Mouse (Mus musculus) mature B cell (primary cell): ENCODE data around the gene Tmem97.
"Not testable (repeated sequence)": the region's sequence is repeated elsewhere in the genome, so short reads cannot be mapped to it uniquely, and the experiment has no call there.

ENCODE experiments used
- in situ Hi-C: fragments of 300-500 bp; cut with MboI; formaldehyde crosslinking; loops from 2 replicates; pipeline ENCODE4 v1.14.3; 2019

The Tmem97 gene

DNA sequence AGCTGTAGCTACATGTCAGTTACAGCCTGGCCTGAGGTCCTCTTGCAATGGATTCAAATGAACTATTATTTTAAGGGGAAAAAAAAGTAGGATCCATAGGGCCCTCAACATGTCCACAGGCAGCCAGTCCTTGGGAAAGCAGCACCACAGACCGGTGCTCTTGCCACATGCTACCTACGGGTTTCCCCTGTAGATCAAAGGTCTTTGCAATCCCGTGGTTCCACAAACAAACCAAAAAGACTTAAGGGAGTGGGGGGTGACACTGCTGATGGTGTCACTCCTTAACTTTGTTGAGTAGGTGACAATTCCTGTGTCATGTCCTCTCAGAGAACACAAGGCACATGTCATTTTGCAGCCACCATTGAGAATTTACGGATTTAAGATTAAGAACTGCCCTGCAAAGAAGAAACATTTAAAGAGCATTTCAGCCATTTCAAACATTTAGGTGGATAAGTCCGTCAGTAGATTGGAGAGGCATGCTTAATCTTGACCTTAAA is 1.0 kb downstream of the Tmem97 start:
- in situ Hi-C loops: no loop called here

DNA sequence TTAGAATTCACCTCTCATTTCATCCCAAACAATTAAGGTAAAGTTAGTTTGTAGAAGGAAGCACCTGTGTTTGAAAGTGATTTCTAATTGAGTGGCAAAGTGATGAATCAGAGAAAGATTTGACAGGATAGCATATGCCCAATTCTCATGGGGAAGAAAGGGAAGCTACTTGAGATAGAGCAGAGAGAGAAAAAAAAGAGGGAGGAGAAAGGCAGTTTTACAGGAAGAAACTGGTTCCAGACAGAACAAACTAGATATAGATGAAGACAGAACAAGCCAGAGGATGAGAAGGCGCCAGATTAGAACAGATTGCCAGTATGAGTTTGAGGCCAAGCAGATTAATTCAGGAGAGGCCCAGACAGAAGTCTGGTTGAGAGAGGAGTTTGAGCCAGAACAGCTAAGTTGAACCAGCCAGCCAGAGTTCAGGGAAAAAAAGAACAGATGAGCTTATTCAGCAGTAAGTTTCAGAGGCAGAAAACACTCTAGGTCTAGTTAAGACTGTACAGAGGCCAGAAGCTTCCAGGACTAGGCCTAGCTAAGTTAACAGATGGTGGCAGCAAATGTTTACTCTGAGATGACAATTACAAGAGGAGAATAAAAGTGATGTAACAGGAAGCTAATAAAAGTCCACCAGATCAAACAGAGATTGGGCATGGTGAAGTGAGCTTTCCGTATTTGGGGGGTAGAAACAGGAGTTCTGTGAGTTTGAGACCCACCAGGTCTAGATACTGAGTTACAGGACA is 2.7 kb downstream of the Tmem97 start:
- in situ Hi-C loops: no loop called here

DNA sequence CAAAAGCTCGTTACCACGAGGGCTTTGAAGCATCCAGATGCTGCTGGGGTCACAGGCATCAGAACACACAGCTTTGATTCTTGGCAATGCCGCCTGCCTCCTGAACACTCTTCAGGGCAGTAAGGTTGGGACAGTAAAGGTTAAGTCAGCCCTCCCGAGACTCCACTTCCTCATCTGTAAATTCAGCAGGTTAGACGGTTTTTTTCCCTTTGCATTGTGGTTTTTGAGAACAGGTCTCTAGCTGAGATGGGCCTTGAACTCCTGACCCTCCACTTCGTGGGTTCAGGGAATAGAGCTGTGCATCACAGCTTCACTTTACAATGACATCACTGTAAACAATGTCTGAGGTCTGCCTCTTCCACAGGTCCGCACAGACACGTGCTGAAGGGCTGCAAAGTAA is 5.4 kb downstream of the Tmem97 start:
- in situ Hi-C loops: no loop called here

DNA sequence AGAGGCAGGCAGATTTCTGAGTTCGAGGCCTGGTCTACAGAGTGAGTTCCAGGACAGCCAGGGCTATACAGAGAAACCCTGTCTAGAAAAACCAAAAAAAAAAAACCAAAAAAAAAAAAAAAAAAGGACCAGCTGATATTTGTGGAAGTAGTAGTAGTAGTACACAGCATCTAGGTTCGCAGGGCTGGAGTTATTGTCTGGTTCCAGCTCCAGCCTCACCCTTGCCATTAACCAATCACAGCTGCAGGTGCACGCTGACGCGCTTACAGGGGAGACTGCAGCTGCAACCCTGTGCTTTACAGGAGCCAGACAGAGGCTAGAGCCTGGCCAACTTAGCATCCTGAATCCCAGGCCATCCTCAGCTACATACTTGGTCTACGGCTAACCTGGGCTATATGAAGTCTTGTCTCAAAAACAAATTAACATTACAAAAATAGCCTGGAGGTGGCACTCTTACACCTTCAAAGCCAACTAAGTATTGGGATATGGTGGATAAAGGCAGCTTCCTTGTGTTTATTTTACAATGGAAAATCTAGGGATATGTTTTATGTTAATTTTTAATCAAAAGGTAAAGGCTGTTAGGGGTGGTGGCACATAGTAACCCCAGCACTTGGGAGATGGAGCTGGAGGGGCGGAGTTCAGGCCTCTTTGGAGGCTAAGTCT is 6.0 kb downstream of the Tmem97 start:
- in situ Hi-C loops: no loop called here

DNA sequence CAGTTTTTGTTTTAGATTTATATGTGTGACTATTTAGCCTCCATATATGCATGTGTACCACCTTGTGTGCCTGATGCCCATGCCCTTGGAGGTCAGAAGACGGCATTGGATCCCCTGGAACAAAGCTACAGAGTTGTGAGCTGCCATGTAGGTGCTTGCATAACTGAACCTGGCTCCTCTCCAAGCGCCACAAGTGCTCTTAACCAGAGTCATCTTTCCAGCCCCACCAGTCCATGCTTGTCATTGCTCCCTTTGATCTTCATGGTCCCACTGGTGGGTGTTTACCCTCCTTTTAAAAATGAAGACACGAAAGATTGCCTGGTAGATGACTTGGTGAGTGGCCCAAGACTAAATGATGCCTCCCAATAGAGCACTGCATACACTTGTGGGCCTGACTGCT is 10.2 kb downstream of the Tmem97 start:
- in situ Hi-C loops: no loop called here

DNA sequence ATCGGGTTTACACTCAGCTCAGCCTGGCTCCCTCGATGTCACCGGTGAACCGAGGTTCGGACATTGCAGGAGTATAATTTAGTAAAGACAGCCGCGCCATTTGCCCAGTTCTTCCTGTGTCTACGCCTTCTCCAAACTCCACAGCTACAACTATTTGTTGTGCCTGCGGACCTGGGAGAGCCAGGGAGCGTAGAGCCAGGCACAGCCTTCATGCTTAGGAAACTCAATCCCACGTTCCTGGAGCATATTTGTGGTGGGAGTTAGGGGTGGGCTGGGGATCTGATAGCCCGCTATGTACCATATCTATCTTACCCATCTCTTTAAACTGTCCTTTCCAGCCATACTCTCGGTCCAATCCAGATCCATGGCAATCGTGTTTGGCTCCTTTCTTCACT is 13.9 kb downstream of the Tmem97 start:
- in situ Hi-C loops: no loop called here

DNA sequence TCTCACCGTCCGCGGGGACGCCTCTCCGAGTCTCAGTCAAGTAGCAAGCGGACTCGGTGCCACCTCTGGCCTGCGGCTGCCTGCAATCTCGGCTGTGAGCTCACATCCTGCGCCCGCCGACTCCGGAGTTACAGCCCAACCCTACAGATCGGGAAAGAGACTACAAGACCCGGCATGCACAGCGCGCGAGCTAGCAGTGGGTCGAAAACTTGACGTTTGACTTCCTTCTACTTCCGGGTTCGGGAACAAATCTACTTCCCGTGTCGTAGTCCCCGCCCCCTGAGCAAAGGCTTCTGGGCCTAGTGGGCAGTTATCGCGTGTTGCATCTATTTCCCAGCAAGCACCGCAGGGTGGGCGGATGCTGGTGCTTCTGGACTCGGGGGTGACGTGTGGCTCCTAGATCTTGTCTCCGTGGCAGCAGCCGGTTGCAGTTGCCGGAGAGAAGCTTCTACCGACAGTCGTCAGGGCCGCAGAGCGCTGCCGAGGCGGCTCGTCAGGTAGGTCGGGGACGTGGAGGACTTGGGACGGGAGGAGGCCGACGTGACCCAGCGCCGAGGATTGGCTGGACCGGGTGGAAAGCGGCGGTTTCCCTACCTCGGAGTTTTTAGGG is 14.4 kb downstream of the Tmem97 start, which contains the start of the genes Tnfaip1 and Ift20:
Gene Tnfaip1 (minus strand): TSS at position 253 of the 610 bp plus-strand sequence.
Gene Ift20 (plus strand): TSS at position 282 of the 610 bp plus-strand sequence.
- in situ Hi-C loops: no loop called here

DNA sequence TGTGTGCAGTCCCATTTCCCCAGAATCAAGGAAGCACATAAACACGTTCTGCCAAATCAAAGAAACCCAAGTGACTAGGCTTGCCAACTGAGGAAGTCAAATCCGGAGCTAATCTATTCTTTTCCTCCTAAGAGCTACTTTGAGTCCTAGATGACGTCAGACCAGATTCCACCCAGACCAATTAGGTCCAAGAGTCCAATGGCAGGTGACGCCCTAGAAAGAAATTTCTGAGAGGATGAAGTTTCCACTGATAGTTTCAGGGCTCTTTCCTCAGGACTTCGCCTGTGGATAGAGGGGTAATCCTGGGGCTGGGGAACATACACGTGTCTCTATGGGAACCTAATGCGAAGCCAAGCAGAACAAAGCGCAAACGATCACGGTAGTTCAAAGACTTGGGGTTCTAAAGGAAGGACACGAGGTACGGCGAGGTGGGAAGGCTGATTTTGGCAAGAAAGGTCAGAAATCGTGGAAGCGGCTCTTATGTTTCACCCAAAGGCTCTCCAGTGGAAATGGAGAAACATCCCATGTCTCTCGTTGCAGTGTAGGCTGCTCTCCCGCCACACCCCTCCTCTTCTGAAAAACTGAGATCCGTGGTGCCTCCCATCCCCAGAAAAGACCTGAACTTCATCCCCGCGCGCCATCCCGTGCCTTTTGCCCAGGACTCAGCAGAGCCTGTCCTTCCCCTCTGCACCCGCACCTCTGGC is 15.0 kb downstream of the Tmem97 start:
- in situ Hi-C loops: no loop called here

DNA sequence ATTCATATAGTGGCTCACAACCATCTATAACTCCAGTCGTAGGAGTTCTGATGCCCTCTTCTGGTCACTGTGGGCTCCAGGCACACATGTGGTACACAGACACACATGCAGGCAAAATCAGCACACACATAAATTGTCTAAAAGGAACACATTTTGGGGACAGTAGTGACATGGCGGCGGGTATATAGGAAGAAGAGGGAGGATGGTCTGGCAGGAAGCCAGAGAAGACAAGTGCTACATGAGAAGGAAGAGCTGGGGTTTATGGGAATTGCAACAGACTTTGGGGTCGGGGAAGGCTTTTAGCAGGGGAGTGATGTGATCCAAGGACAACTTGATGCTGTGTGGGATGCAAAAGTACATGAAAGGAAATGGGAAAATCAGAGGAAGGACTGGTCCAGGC is 16.1 kb downstream of the Tmem97 start:
- in situ Hi-C loops: no loop called here

DNA sequence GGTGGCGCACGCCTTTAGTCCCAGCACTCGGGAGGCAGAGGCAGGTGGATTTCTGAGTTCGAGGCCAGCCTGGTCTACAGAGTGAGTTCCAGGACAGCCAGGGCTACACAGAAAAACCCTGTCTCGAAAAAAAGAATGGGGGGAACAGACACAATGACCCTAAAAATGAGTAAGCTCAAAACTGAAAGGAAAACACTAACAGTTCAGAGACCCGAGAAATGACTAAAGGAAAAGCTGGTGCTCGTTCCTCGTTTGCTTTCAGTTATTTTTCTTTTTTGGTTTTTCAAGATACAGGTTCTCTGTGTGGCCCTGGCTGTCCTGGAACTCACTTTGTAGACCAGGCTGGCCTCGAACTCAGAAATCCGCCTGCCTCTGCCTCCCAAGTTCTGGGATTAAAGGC is 19.1 kb downstream of the Tmem97 start:
- in situ Hi-C loops: not testable (repeated sequence)

DNA sequence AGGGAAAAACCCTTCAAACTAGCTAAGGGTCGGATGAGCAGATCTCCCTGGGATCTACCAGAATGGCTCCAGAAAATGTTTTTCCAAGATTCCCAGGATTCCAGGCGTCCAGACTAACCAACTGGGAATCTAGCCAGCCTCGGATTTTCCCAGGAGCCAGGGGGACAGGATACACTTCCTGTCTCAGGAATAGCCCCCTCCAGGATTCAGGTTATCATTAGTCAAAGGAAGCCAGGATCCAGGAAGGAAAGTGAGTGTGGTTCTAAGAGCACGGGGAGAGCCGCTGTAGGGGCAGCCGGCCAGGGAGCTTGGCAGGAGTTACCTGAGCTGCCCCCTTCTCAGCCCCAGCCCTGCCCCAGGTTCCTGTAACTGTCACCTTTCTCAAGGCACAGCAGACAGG is 19.5 kb downstream of the Tmem97 start:
- in situ Hi-C loops: no loop called here

DNA sequence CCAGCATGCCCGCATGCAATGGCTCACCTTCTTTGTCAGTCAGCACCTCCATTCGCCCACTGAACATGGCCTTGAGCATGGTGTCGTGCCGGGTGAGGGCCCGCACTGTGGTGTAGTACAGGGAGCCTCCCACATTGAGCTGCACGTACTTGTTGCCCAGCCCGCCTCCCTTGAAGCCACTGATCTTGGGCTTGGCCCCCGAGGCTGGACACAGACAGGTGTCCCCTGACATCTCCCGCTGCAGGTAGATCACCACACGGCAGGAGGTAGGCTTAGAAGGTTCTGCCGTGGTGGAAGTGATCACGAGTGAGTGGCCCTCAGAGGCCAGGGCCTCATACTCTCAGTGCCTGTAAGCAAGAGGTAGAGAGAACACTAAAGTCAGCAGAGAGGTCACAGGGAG is 20.6 kb downstream of the Tmem97 start:
- in situ Hi-C loops: no loop called here

DNA sequence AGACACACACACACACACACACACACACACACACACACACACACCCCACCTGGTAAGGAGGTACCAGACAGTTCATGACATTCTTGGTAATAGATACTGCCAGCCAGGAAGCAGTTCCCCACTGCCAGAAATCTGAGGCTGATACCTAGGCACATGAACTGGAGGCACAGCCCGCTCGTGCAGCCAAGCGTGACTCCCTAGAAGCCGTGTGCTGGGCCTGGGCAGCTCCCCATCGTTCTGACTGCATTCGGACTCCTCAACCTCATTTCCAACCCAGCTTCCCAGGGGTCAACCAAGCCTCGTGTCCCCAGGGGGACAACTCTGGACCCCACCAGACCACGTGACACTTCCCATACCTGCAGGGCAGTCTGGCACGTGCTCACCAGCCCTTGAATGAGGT is 21.9 kb downstream of the Tmem97 start:
- in situ Hi-C loops: no loop called here

DNA sequence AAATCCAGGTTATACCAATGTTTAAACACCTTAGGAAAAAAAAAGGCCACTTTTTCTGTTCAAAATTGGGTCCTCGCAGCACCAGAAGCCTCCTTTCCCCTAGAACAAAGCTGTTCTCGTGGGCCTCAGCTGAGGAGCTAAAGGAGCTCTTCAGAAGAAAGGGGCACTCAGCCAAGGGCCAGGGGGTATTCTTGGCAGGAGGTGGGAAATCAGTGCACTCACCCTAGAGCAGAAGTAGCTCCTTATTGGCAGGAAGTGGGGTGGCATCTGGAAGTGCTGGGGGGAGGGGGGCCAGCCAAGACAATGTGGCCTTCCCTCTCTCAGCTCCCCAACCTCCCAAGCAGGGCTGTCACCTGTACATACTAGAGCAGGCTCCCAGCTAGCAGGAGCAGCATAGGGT is 25.7 kb downstream of the Tmem97 start:
- in situ Hi-C loops: no loop called here

DNA sequence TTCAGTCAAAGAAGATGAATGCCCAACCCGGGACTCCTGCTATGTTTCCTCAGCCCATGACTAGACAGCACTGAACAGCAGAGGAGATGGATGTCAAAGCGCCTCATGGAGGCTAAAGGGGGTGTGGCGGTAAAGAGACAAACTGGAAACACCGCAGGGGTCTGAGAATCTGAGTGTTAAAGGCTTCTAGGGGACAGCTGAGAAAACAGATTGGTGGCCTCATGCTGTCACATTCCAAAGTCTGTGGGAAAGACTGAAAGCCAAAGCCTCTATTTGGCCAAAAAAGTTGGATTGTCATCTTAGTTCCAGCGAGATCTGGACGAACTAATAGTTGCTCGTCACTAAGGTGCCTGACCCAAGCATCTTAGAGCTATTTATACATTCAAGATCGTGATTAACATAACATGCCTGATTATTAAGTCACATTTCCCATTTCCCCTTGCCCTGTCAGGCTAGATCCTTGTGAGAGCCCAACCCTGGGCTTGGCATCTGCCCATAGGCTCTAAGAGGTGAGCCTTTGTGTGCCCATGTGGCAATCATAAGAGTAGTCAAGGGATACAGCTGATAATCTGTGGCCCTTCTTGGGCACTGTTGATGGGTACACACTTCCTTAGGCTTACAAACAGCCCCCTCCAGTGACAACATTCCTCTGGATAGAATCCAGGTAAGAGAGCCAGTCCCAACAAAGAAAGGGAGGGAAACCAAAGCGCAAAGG is 27.2 kb downstream of the Tmem97 start:
- in situ Hi-C loops: no loop called here

DNA sequence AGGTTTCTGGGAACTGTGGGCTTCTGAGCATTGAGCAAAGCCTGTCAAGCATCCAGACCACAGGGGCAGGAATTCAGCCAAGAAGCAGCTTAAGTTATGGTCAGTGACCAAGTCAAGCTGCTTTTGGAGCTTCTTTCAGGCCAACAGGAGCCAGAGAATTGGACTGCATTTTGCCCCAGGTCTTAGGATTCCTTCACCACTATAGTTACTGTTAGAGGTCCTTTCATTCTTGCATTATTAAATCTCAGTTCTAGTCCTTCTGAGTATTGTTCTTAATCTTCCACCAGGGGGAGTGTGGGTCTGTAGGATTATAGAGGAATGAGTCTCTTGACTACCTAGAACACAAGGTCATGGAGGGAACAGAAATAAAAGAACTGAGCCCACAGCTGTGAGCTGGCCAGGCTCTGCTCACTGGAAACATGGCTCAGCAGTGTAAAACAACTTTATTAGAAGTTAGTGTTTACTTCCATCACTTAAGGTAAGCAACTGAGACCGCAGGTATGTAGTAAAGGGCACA is 28.0 kb downstream of the Tmem97 start:
- in situ Hi-C loops: no loop called here

DNA sequence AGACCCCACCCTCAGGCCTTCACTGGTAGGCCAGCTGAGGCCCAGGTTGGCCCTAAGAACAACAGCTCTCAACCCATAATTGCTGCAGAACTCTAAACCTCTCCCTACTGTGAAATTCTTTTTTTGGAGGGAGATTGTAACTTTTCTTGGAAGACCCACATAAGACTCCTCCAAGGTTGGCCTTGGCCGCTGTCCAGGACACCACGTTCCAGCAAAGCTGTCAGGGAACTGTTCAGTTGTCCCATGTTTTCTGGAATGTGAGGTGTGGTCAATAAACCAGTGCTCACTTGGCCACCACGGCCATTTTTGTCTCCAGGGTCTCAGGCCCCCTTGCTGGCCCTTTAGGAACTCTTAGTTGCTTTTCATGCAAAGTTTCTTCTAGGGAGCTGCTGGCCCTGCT is 28.7 kb downstream of the Tmem97 start:
- in situ Hi-C loops: no loop called here

DNA sequence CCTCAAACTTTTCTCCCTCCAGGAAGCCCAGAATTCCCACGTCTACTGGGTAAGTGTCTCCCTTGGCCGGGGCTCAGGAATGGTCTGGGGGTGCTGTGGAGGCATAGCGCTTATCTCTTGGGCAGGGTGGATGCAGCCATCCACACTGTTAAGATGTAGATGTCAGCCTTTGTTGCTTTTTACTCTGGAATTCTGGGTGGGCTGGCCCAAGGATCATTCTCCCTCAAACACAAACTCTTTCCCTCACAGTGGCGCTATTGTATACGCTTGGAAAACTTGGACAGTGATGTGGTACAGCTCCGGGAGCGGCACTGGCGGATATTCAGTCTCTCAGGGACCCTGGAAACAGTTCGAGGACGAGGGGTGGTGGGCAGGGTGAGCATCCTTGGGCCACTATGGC is 31.6 kb downstream of the Tmem97 start:
- in situ Hi-C loops: no loop called here

DNA sequence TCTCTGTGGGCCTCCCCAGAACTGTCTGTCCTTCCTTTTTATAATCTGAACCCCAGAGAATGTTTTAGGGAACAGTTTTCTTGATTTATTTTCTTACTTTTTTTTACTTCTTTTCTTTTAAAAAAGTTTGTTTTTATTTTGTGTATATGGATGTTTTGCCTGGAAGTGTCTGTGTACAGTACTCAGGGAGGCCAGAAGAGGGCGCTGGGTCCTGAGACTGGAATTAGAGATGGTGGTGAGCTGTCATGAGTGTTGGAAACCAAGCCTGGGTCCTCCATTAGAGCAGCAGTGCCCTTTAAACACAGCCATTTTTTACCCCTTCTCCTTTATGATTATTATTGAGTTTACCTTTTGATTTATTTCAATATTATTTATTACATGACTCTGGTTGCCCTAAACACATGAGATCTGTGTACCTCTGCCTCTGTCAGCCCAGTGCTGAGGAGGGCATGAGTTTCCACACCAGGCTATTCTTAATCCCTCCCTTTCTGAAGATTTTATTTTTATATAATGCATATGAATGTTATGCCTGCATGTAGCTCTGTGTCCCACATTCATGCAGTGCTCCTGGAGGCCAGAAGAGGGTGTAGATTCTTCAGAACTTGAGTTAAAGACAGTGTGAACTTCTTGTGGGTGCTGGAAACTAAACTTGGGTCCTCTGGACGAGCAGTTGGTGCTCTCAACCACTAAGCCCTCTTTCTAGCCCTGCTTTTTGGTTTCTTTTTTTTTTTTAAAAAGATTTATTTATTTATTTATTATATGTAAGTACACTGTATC is 34.8 kb downstream of the Tmem97 start:
- in situ Hi-C loops: no loop called here

DNA sequence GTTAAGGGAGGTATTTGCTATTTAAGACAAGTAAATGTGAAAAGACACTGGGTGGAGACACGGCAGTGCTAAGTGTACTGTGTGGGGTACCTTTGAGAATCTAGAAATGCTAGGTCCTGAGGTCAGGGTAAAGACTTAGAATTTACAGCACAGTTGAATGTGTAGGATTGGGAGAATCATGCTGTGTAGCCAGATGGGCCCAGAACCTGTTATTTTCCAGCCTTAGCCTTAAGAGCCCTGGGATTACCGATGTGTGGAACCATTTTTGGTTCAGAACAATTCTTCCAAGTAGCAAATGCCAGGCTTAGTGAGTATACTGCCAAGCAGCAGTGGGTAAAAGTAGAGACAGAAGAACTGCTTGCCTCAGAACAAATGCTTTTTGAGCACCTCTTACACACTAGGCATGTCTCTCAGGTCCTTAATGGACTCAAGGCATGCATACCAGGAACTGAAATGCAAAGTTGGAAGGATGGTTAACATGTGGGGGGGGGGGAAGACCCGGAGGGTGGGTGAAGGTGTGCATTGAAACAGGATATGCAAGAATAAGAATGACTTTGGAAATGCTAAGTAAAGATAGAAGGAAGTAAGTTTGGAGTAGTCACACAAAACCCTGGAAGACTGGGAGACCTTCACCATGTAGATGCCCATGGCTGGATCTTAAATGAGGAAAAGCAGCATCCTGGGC is 37.3 kb downstream of the Tmem97 start:
- in situ Hi-C loops: no loop called here
